Mouse (Mus musculus) left cerebral cortex, postnatal 4 days (tissue): Measurements from ENCODE around the gene Rab24. TPM values are rescaled to one million over a fixed set of nuclear protein-coding genes. Genes with fewer than 3 reads are reported as not detected.

Experiments used
- DNase-seq: peaks from one replicate; pipeline ENCODE4 v3.0.0-alpha.2; 2022
- intact Hi-C: fragments of 180-260 bp; cut with DNase I; formaldehyde crosslinking; loops from one replicate; pipeline ENCODE4 v1.15.1; 2025
- total RNA-seq, 2 experiments: library from RNA; stranded (reverse); gene quantifications; 2 replicates each; pipeline ENCODE4 v1.2.3; 2021

Rab24 gene
- total RNA-seq: 10 to 100 TPM; 54.8 to 58.5 TPM

GRCm38 (mm10) chr13:55321434-55322129 is at the start of gene Rab24:
Rab24 (minus strand) TSS chr13:55321946.
- intact Hi-C loops: no loop called here
- DNase-seq: peak; percentile 91

DNA sequence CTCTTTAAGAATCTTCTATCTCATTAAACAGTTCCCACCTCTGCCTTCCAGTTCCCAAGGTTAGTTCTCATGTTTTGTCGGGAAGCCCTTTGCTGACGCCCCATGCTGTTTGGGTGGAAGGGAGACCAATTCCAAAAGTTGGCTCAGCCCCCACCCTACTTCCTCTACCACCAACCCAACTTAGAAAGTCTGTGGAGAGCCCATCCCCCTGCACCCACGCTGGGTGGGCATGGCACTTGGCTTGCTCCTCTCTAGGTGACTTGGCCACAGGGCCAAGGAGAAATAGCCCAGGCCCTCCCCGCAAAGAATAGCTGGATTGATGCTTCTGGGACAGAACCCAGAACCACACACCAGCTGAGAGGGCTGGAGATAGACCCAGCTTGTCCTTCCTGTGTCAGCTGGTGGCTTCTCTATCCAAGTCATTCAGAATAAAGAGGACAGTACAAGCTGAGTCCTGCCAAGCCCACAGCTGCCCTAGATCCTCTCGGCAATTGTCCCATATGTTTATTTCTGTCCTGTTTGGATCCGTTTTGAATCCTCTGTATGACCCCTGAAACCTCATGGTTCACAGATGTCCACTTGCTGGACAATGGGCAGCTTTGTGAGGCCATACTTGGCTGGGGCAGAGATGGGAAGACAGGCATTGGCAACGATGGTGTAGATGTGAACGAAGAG is 49.4 kb upstream of the Rab24 start:
- intact Hi-C loops: no loop called here
- DNase-seq: peak; percentile 28

DNA sequence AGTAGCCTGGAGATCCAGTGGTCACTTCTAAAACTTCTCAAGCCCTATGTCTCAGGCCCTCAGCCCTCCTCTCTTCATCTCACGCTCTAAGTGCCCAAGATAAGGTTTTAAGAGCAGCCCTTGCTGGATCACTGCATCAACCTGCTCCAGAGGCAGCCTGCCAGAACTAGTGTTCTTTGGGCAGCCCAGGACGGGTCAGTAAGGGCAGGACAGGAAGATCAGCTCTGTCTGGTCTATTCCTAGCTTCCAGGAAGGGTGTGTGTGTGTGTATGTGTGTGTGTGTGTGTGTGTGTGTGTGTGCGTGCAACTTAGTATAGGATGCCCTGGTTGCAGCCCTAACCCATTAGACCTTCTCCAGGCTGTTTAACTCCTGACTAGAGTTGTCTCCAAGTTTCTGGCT is 48.5 kb upstream of the Rab24 start:
- no peak for DNase-seq
- intact Hi-C loops: no loop called here

- no peak for DNase-seq
- intact Hi-C loops: no loop called here
These were observed 47.9 kb upstream of the Rab24 start, which contains the start of gene Rgs14 for GRCm38 (mm10) chr13:55369531-55370114. Rgs14 (plus strand) TSS chr13:55369732.

GRCm38 (mm10) chr13:55368401-55368800 is 46.7 kb upstream of the Rab24 start:
- DNase-seq: no peak
- intact Hi-C loops: no loop called here

- intact Hi-C loops: no loop called here
- DNase-seq: peak; percentile 97
These were observed 40.8 kb upstream of the Rab24 start, which contains the start of gene Lman2 for GRCm38 (mm10) chr13:55362453-55363060. Lman2 (minus strand) TSS chr13:55362783.

DNA sequence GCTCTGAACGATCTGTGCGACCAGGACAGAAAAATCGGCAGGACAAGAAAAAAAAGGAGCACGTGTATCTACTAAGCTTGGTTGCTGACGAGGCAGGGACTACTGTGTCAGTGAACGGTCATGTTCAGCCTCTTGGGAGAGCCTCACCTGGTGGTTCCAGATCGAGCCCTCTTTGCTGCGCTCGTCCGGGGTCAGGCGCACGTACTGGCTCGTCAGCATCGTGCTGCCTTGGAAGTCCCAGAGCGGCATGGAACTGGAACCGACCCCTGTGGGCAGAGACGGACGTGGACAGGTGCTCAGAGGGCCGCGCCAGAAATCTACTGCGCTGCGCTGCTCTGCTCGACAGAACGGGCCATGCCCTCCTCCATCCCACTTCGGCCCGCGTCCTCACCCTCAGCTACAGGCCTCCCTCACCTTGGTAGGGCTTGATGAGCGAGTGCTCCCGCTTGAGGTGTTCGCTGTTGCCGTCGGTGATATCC is 40.3 kb upstream of the Rab24 start:
- intact Hi-C loops: no loop called here
- peak; percentile 18 for DNase-seq

DNA sequence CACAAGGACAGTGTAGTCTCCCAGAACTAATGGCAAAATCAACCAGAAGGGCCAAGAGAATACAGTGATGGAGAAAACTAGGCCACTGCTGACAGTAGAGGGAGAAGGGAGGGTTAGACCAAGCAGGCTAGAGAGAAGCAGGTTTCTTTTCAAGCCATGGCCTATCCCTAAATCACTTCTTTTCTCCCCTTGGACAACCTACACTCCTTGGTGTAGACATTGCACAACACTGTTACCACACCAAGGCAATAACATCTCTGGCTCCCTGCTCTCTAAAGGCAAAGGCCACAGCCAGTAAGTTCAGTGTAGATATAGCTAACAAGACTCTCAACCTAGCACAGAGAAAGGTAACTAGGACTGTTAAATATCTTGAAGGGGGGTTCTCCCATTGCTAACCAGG is 39.4 kb upstream of the Rab24 start:
- DNase-seq: no peak
- intact Hi-C loops: no loop called here

DNA sequence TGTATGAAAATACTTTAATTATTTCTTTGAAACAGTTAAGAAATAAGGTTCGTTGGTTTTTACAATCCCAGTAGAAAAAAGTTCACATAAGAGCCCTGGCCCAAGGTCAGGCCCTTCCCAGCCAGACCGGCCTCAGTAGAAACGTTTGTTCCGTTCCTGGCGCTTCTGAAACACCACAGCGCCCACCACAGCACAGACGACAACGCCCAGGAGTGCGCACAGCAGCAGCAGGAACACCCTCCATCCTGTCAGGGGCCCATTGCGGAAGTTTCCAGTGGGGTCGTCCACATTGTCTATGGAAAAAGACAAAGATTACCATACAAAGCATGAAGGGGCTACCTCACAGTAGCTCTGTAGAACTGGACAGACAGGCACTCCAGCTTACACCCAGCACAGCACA is 25.0 kb upstream of the Rab24 start:
- DNase-seq: no peak
- intact Hi-C loops: no loop called here

DNA sequence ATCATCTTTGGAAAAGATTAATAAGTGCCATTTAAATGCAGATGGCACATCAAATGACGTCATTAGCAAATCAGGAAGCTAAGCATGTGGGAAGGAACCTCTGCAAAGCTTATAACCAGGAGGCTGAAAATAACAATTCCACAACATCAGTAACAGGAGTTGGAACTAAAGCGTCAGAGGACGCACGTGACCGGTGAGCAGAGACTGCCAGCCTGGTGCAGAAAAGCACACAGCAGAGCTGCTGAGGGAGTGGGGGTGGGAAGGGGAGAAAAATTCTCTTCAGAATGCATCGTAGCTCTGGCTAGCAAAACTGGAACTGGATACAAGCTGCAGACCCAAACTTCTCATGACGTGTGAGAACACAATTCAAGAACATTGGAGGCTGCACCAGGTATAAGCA is 22.5 kb upstream of the Rab24 start:
- intact Hi-C loops: no loop called here
- no peak for DNase-seq

DNA sequence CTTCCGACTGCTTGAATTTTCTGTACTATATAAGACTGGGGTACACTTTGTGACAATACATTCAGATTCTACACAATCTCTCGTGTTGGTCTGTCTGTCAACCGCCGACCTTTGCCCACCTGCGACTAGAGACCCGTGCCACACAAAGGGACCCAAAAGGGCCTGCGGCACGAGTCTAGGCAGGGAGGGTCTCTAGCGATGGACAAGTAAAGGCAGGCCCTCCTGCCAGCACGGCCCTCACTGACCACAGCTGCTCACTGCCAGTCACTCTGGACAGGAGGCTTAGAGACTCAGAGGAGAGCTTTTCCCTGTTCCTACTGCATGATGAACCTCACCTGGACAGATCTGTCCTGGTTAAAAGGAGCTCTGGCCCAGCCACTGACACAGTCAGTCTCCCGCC is 20.7 kb upstream of the Rab24 start:
- no peak for DNase-seq
- intact Hi-C loops: no loop called here

GRCm38 (mm10) chr13:55339259-55339658 is 17.5 kb upstream of the Rab24 start:
- intact Hi-C loops: no loop called here
- no peak for DNase-seq

- intact Hi-C loops: no loop called here
- DNase-seq: peak; percentile 55
These were observed 16.6 kb upstream of the Rab24 start for GRCm38 (mm10) chr13:55338131-55339054.

GRCm38 (mm10) chr13:55337341-55337975 is 15.7 kb upstream of the Rab24 start:
- no peak for DNase-seq
- intact Hi-C loops: no loop called here

GRCm38 (mm10) chr13:55335701-55336100 is 14.0 kb upstream of the Rab24 start:
- intact Hi-C loops: no loop called here
- no peak for DNase-seq

DNA sequence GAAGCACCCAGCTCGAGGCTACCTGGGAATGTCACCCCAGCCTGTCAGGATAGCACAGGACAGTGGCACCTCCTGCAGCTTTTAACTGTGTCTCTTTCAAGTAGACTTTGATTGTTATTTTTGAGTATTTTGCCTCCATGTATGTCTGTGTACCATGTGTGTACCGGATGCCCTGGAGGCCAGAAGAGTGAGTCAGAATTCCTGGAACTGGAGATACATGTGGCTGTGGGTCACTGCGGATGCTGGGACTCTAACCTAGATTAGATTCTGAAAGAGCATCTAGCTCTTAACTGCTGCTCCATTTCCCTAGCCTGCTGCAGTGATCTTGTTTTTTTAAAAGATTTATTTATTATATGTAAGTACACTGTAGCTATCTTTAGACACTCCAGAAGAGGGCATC is 10.6 kb upstream of the Rab24 start:
- no peak for DNase-seq
- intact Hi-C loops: no loop called here

- intact Hi-C loops: no loop called here
- DNase-seq: no peak
These were observed 9.0 kb upstream of the Rab24 start for GRCm38 (mm10) chr13:55330567-55331400.

DNA sequence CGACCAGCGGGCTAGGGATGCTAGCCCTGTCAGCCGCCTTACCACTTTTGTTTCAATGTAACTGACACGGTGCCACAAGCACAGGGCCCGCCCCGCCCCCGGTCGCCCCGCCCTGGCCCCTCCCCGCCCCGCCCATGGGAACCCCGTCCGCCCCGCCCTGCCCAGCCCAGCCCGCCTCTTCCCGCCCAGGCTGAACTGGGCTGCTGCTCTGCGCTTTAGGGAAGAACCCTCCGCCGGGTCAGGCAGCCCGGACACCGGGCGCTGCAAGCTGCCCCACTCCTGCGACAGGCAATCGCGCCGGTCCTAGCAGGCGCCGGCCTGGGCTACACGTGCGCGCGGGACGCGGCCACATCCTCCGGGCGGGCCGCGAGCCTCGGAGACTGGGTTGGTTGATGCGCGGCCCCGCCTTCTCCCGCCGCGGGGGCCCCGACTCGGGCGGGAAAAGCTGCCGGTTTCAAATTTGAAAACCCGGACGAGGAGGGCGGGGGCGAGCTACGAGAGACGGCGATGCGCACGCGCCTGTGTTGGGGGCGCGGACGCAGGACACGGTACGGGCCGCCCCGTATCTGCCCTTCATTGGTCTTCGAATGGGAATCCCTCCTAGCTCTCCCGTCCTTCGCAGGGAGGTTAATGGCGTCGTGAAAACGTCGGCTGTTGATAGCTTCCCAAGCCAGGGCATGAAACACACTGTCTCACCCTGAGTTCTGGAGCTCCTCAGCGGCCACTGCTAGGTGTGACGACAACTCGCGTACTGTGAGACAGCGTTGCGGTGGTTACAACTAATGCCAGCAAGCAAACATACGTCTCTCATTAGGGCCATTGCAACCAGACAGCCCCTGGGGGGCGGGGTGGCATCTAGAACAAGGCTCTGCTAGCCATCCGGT is 8.2 kb upstream of the Rab24 start, which contains the start of gene Mxd3:
TSS of gene Mxd3 (minus strand) at position 141 of the 884 bp plus-strand sequence.
- intact Hi-C loops: no loop called here
- peak; percentile 93 for DNase-seq
